Mouse (Mus musculus): ENCODE data around the gene Hist1h2bc. TPM values are rescaled to one million over a fixed set of nuclear protein-coding genes. Genes with fewer than 3 reads are reported as not detected.

Gene Hist1h2bc
- polyA plus RNA-seq, 1 experiment from 2014 or later: 29.4 TPM

DNA sequence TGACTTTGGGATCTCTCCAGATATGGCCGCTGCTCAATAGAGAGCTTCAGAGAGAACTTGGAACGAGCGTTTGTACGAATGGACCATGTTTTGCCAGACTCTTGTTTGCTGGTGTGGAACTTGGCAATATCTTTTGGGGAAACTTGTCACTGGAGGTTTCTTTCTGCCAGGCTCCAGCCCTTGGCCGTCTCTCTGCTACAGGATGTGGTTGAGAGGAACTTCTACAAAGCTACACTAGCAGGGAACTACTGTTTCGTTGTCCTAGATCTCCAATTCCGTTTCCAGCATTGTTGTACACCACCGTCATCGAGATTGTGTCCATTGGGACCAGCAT lies 45.2 kb downstream of the Hist1h2bc start:
- Histone ChIP-seq H3K4me1 (peaks cover 13% of the 10 kb centered on the region), H3K27ac (no peak overlapping the region), H3K4me3 (no peak overlapping the region), H3K36me3 (no peaks in the 10 kb centered on the region), H3K27me3 (ENCODE audit: insufficient read depth, poor library complexity, severe bottlenecking) (no peaks in the 10 kb centered on the region), H3K9me3 (no peaks in the 10 kb centered on the region)
- DNase-seq (ENCODE audit: low spot score): no peak
- WGBS: 91% methylated on average over 9 of the region's 9 CpGs

DNA sequence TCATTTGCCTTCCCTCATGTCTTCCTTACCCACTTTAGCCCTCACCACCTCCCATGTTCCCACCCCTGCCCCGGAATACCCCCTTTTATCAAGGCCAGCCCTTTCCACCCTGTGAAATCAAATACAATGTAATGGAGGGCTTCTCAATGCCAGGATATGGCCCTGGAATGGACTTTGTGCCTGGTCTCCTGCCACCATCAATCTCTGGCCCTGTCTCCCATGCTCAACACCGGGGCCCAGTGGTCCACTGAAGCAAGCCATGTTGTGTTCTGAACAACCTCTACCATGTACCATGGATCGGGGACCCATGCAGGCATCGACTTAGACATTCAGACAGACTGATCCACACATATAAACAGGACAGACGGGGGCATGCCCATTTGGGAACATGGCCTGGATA lies 45.7 kb downstream of the Hist1h2bc start:
- Histone ChIP-seq H3K4me3 (no peak overlapping the region), H3K27me3 (ENCODE audit: insufficient read depth, poor library complexity, severe bottlenecking) (no peaks in the 10 kb centered on the region), H3K27ac (no peak overlapping the region), H3K4me1 (peaks cover 8% of the 10 kb centered on the region), H3K9me3 (no peaks in the 10 kb centered on the region), H3K36me3 (no peaks in the 10 kb centered on the region)
- 92% methylated on average over 5 of the region's 5 CpGs for WGBS
- no peak for DNase-seq (ENCODE audit: low spot score)

DNA sequence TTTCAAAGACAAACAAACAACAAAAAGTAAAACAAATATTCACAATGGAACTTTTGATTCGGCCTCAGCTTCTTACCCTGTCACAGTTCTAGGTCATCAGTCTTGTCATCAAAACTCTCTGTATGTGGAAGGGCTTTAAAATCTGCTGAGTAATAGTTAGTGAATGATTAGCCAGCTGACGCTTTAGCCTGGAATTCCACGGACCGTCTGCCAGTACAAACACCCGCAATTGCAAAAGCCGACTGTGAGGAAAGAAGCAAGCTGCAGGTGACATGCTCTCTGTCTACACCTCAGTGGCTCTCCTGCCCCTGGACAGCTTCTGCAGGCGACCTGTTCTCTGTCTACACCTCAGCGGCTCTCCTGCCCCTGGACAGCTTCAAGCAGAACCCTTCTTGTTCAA lies 46.5 kb downstream of the Hist1h2bc start:
- no peaks in the 10 kb centered on the region for H3K36me3 ChIP-seq
- H3K27ac ChIP-seq: no peak overlapping the region; the same call in 1 of the 2 replicates
- no peak overlapping the region for H3K4me3 ChIP-seq
- no peaks in the 10 kb centered on the region for H3K27me3 ChIP-seq (ENCODE audit: insufficient read depth, poor library complexity, severe bottlenecking)
- peaks cover 4% of the 10 kb centered on the region for H3K4me1 ChIP-seq
- peak; percentile 82 for DNase-seq (ENCODE audit: low spot score)
- H3K9me3 ChIP-seq: no peaks in the 10 kb centered on the region
- 20% methylated on average over 8 of the region's 8 CpGs for WGBS

DNA sequence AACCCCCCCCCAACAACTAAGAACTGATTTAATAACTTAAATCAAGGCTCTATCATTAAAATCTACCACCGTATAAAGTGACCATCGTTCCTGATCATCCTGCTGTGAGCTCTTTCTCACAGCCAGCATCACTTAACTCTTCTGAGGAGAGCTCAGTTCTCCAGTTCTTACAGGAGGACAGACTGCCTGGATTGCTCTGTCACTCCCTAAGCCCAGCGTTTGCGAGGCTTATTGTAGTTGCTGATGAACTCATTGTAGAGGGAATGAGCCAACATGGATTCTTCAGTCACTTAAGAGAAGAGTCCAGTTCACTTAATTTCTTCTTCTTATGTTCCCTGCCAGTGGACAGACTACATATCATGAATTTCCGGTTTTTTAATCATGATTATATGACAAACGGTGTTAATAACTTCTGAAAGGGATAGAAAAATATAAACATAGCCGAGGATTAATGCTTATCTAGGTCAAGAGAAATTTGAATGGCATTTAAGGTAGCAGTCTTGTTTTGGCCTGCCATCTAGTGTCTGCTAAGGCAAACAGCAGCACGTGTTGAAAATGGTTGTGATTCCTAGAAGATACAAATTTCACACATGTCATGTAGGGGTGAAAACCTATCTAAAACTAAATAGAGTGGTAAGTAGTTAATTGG lies 48.3 kb downstream of the Hist1h2bc start:
- H3K27ac ChIP-seq: no peak overlapping the region
- WGBS: 23% methylated on average over 8 of the region's 8 CpGs
- no peak for DNase-seq (ENCODE audit: low spot score)

DNA sequence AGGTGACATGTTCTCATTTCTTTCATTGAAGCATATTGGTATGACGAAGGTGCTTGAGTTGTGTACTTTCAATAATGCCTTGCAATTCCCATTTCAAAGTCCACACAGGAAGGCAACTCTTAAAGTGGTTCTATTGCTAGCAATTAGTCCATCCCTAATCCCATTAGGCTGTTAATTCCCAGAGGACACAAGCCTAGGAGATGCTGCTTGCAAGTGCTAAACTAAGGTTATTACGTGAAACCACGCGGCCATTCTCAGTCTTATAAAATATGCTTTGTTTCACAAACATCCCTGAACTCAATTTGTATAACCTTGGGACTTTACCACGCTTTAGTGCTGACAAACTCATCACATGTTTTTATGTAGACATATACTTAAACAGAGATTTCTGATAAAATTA lies 53.1 kb downstream of the Hist1h2bc start:
- 86% methylated on average over 5 of the region's 5 CpGs for WGBS
- Histone ChIP-seq H3K27ac (peak overlapping the region; percentile 93; the same call in 1 of the 2 replicates), H3K36me3 (no peaks in the 10 kb centered on the region), H3K4me1 (peaks cover 5% of the 10 kb centered on the region; the same call in 1 of the 2 replicates), H3K27me3 (ENCODE audit: insufficient read depth, poor library complexity, severe bottlenecking) (no peaks in the 10 kb centered on the region), H3K4me3 (no peak overlapping the region), H3K9me3 (no peaks in the 10 kb centered on the region)
- no peak for DNase-seq (ENCODE audit: low spot score)

More for the DNA sequence above, 48.3 kb downstream of the Hist1h2bc start:
- peaks cover 4% of the 10 kb centered on the region for H3K4me1 ChIP-seq
- H3K27me3 ChIP-seq (ENCODE audit: insufficient read depth, poor library complexity, severe bottlenecking): no peaks in the 10 kb centered on the region
- H3K36me3 ChIP-seq: no peaks in the 10 kb centered on the region
- no peak overlapping the region for H3K4me3 ChIP-seq
- no peaks in the 10 kb centered on the region for H3K9me3 ChIP-seq

DNA sequence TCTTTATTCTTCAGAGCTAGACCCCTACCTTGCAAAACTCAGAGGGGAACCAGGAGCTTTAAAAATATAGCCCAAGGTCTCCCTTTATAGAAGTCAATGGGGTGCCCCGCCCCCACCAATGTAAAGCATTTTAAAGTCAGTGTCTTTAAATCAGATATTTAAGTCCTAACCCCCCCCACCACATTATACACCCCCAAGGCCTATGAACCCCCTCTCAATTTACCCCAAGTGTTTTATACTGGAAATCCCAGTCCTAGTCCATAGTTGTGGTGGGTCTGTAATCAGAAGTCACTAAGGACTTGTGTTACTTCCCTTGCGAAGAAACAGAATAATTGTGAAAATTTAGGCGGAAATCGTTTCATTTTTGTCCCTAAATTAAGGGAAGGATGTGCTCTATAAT lies 54.0 kb downstream of the Hist1h2bc start:
- Histone ChIP-seq H3K9me3 (no peaks in the 10 kb centered on the region), H3K36me3 (no peaks in the 10 kb centered on the region), H3K4me3 (peak overlapping the region; percentile 65), H3K27ac (peak overlapping the region; percentile 93), H3K27me3 (ENCODE audit: insufficient read depth, poor library complexity, severe bottlenecking) (no peaks in the 10 kb centered on the region), H3K4me1 (peaks cover 5% of the 10 kb centered on the region; the same call in 1 of the 2 replicates)
- DNase-seq (ENCODE audit: low spot score): no peak
- WGBS: 27% methylated on average over 4 of the region's 4 CpGs

DNA sequence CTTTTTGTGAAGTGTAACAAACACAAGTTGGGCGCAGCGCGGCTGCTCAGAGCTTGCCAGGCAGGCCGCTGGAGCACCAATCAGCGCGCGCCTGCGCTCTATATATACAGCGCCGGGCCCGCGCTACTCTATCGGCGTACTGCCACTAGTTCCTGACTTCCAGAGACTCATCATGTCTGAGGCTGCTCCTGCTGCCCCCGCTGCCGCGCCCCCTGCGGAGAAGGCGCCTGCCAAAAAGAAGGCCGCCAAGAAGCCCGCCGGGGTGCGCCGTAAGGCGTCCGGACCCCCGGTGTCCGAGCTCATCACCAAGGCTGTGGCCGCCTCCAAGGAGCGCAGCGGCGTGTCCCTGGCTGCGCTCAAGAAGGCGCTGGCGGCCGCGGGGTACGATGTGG lies 54.7 kb downstream of the Hist1h2bc start, which contains the start of gene Hist1h1c:
Hist1h1c (plus strand) TSS at position 132 of the 392 bp plus-strand sequence.
- peak; percentile 96 for DNase-seq (ENCODE audit: low spot score)
- under 1% methylated on average over 38 of the region's 38 CpGs for WGBS
- Histone ChIP-seq H3K4me3 (peak within 1 kb of the TSS; percentile 65), H3K4me1 (peaks cover 5% of the 10 kb centered on the region; the same call in 1 of the 2 replicates), H3K36me3 (no peaks in the 10 kb centered on the region), H3K27ac (peak within 1 kb of the TSS; percentile 93), H3K9me3 (no peaks in the 10 kb centered on the region), H3K27me3 (ENCODE audit: insufficient read depth, poor library complexity, severe bottlenecking) (no peaks in the 10 kb centered on the region)

DNA sequence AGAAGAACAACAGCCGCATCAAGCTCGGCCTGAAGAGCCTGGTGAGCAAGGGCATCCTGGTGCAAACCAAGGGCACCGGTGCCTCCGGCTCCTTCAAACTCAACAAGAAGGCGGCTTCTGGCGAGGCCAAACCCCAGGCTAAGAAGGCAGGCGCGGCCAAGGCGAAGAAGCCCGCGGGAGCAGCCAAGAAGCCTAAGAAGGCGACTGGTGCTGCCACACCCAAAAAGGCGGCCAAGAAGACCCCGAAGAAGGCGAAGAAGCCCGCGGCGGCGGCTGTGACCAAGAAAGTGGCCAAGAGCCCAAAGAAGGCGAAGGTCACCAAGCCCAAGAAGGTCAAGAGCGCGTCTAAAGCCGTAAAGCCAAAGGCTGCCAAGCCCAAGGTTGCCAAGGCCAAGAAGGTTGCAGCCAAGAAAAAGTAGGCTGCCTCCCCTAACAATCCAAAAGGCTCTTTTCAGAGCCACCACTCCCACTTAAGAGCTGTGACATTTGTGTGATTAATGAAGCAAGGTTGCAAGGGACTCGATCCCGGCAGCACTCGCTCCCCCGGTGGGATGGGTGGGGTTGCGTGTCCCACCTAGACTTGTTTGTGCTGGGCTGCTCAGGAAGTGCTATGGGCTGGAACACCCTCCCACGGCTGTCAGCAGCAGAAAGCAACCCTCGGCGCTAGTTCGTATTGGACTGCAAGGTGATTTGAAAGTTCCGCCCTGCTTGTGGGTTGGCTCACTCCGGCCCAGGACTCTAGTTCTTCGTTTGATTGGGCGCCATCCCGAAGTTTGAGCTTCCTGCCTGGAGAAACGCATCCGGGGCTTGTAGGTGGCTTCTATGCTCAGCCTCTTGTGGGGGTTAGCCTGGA lies 55.3 kb downstream of the Hist1h2bc start:
- Histone ChIP-seq H3K27ac (peak overlapping the region; percentile 93), H3K9me3 (no peaks in the 10 kb centered on the region), H3K4me1 (peaks cover 6% of the 10 kb centered on the region; the same call in 1 of the 2 replicates), H3K36me3 (no peaks in the 10 kb centered on the region), H3K4me3 (peak overlapping the region; percentile 65), H3K27me3 (ENCODE audit: insufficient read depth, poor library complexity, severe bottlenecking) (no peaks in the 10 kb centered on the region)
- under 1% methylated on average over 39 of the region's 39 CpGs for WGBS
- DNase-seq (ENCODE audit: low spot score): peak; percentile 96

DNA sequence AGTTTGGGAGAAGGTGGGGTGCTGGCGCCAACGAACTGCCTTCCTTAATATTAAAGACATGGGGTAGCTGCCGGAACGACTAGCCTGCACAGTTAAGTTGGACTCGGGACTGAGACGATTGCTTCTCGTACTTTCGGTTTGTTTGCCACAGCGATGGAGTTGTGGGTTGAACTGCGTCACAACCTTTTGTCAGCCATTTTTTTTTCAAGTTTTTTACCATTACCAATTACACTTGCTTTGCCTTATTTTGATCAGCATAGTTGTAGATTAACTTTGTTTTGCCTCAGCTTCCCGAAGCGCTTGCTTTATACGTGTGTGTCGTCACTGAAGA lies 55.9 kb downstream of the Hist1h2bc start:
- Histone ChIP-seq H3K4me1 (peaks cover 9% of the 10 kb centered on the region; the same call in 1 of the 2 replicates), H3K36me3 (no peaks in the 10 kb centered on the region), H3K27ac (peak overlapping the region; percentile 93), H3K9me3 (no peaks in the 10 kb centered on the region), H3K27me3 (ENCODE audit: insufficient read depth, poor library complexity, severe bottlenecking) (no peaks in the 10 kb centered on the region), H3K4me3 (peak overlapping the region; percentile 65)
- DNase-seq (ENCODE audit: low spot score): no peak
- whole genome bisulfite sequencing: under 1% methylated on average over 14 of the region's 14 CpGs

DNA sequence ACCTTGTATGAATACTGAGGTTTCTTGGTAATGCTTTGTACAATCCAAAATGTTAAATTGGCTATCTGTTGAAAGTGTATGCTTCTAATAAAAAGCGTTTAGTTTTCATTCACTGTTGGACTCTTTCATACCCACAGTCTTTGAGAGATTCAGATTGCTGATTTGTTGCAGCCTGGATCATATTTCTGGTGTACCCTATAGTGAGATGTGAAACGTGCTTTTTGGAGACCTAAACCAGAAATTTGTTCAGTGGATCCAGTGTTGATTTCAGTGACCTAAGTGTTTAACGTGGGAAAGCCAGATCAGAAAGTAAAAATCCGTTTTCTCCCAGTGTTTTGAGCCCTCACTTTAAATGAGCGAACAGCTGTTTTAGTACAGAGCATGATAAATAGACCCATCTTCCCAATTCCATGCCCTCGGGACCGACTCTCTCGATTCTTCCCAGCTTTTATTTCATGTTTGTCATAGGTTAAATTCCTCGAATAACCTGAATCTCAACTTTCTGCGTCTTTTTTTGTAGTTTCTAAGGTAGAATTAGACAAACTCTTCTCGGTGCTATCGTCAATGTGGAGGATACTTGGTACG lies 56.3 kb downstream of the Hist1h2bc start:
- peaks cover 9% of the 10 kb centered on the region; the same call in 1 of the 2 replicates for H3K4me1 ChIP-seq
- H3K4me3 ChIP-seq: peak overlapping the region; percentile 65
- H3K9me3 ChIP-seq: no peaks in the 10 kb centered on the region
- no peaks in the 10 kb centered on the region for H3K36me3 ChIP-seq
- WGBS: 34% methylated on average over 13 of the region's 13 CpGs
- peak overlapping the region; percentile 93 for H3K27ac ChIP-seq
- no peak for DNase-seq (ENCODE audit: low spot score)
- no peaks in the 10 kb centered on the region for H3K27me3 ChIP-seq (ENCODE audit: insufficient read depth, poor library complexity, severe bottlenecking)

DNA sequence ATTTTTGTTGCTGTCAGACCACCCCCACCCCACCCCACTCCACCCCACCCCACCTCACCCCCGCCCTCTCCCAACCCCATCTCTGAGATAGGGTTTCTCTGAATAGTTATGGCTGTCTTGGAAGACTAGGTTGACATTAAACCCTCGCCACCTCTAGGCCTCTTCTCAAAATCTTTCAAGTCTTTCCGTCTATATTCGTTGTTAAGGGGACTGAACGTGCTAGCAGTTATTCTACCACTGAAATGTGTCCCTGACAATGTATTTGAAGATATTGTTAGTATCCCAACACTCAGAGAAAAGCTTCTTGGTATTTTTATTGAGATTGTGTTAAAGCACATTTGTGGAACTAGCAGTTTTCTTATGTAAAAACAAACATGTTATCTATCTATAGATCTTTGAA lies 56.9 kb downstream of the Hist1h2bc start:
- Histone ChIP-seq H3K27ac (peak overlapping the region; percentile 93), H3K4me1 (peaks cover 9% of the 10 kb centered on the region; the same call in 1 of the 2 replicates), H3K9me3 (no peaks in the 10 kb centered on the region), H3K36me3 (no peaks in the 10 kb centered on the region), H3K4me3 (peak overlapping the region; percentile 65; the same call in 1 of the 2 replicates), H3K27me3 (ENCODE audit: insufficient read depth, poor library complexity, severe bottlenecking) (no peaks in the 10 kb centered on the region)
- WGBS: 59% methylated on average over 5 of the region's 5 CpGs
- no peak for DNase-seq (ENCODE audit: low spot score)

DNA sequence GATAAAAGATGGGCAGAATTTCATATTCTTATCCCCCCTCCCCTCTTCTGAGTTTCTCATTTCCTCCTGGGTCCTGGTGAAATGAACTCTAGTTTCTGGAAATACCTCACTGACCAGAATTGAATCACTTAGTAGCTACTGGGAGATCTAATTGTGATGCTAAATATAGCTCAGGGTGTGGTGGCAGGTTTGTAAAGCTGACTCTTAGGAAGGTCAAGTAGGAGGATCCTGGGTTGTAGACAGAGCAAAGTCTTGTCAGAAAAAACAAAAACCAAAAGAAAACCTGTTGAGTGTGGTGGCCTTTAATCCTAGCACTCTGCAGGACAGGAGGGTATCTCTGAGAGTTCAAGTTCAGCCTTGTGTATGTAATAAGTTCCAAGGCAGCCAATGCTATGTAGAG lies 58.0 kb downstream of the Hist1h2bc start:
- Histone ChIP-seq H3K27me3 (ENCODE audit: insufficient read depth, poor library complexity, severe bottlenecking) (no peaks in the 10 kb centered on the region), H3K4me1 (peaks cover 9% of the 10 kb centered on the region; the same call in 1 of the 2 replicates), H3K4me3 (no peak overlapping the region), H3K9me3 (no peaks in the 10 kb centered on the region), H3K27ac (peak overlapping the region; percentile 63; the same call in 1 of the 2 replicates), H3K36me3 (no peaks in the 10 kb centered on the region)
- no peak for DNase-seq (ENCODE audit: low spot score)
